Mouse (Mus musculus): ENCODE data around the gene Syf2.
"Not testable (repeated sequence)": the region's sequence is repeated elsewhere in the genome, so short reads cannot be mapped to it uniquely, and the experiment has no call there.

DNA sequence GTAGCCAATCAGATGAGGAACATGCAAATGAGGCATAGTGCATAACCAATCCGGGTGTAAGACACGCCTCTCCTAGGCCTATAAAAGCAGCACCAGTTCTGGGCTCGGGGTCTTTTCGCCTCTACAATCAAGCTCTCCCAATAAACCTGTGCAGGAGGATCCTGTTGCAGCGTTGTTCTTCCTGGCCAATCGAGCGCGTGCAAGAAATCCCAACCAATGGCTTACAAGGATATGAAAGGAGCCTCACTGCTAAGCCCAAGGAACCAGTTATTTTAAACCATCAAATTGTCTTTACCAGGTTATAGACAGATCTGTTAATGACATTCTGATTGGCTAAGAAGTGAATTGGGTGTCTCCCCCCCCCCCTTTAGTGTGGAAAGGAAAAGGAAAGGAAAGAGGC, 19.3 kb upstream of the Syf2 start:
- TF ChIP-seq GATA1 (IDR thresholded peaks at IDR 0.05; ENCODE audit: borderline replicate concordance, low read length); FLI1 (IDR thresholded peaks at IDR 0.05; ENCODE audit: low read length): not testable (repeated sequence)
